8 mouse cellular contexts compared by ENCODE assay signal in the genomic region with DNA sequence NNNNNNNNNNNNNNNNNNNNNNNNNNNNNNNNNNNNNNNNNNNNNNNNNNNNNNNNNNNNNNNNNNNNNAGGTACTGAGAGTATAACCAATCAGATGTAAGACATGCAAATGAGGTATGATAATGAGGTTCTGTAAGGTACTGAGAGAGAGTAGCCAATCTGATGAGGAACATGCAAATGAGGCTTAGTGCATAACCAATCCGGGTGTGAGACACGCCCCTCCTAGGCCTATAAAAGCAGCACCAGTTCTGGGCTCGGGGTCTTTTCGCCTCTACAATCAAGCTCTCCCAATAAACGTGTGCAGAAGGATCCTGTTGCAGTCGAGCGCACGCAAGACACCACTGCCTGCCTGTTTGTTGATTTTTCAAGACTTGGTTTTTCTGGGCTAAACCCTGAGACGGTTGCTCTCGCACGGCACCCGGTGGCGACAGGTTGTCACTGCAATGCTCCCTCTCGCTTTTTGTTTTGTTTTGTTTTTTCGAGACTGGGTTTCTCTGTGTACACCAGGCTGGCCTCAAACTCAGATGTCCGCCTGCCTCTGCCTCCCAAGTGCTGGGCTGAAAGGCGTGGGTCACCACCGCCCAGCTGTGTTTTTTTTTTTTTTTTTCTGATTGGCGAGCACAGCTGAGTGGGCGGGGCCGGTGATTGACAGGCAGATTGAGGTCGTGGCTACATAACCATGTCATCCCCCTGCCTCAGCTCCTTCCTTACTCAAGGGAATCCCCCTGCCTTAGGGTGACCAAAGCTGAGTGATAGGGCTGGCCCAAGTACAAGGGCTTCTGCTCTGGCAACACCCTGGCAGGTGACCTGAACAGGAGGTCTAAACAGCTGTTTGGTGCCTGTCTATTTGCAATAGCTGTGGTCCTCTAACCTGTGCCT.
DNase-seq lines count a peak whose midpoint lies in the region; ATAC-seq and TF ChIP-seq lines count a peak whose summit lies in the region.
"Not testable (repeated sequence)": the region's sequence is repeated elsewhere in the genome, so short reads cannot be mapped to it uniquely, and the experiment has no call there.

No protein-coding gene starts in this region.

- DNase-seq in B cell, adult 2 months = peak; percentile 63 to 64
- DNase-seq in NIH3T3 (ENCODE audit: low read depth) = peak; percentile 57
- peak; percentile 70 for DNase-seq in cerebellum, adult 11-12 months
- DNase-seq in forebrain, embryonic 11.5 days (ENCODE audit: low spot score) = peak; percentile 52
- DNase-seq in liver, postnatal 0 days = not testable (repeated sequence)
- DNase-seq in thymus, postnatal 14 days = peak; percentile 44

- H3K27me3 ChIP-seq in forebrain, embryonic 11.5 days (ENCODE audit: control insufficient read depth, insufficient read depth, low read length); intestine, postnatal 0 days (replicated peaks; ENCODE audit: control insufficient read depth, insufficient read depth, low read length); liver, postnatal 0 days (ENCODE audit: insufficient read depth, low read length): not testable (repeated sequence)

- ATAC-seq in forebrain, embryonic 11.5 days (replicated peaks; ENCODE audit: low FRiP score); intestine, postnatal 0 days; liver, postnatal 0 days: not testable (repeated sequence)

- not testable (repeated sequence) for H3K4me1 ChIP-seq in forebrain, embryonic 11.5 days (replicated peaks; ENCODE audit: control insufficient read depth, insufficient read depth, low read length); intestine, postnatal 0 days (replicated peaks; ENCODE audit: control insufficient read depth, insufficient read depth, low read length); liver, postnatal 0 days (ENCODE audit: insufficient read depth)
- H3K4me1 ChIP-seq in olfactory bulb, adult 2 months (ENCODE audit: control insufficient read depth, insufficient read depth, low read length) = peaks cover 11% of the 10 kb centered on the region

- H3K4me3 ChIP-seq in forebrain, embryonic 11.5 days (ENCODE audit: low read depth, low read length); intestine, postnatal 0 days (ENCODE audit: low read depth, low read length); liver, postnatal 0 days (ENCODE audit: low read depth, low read length); olfactory bulb, adult 2 months (ENCODE audit: insufficient read depth, low read depth, low read length): not testable (repeated sequence)

- TF ChIP-seq EP300 in liver, postnatal 0 days (IDR thresholded peaks at IDR 0.05; ENCODE audit: low read depth) = not testable (repeated sequence)

- not testable (repeated sequence) for TF ChIP-seq POLR2A in olfactory bulb, adult 2 months (IDR thresholded peaks at IDR 0.05; ENCODE audit: insufficient read depth, low read depth, low read length)

- peak; percentile 54 for TF ChIP-seq CTCF in intestine, postnatal 0 days (IDR thresholded peaks at IDR 0.05; ENCODE audit: low read depth)
- peak; percentile 57 for TF ChIP-seq CTCF in liver, postnatal 0 days (IDR thresholded peaks at IDR 0.05; ENCODE audit: low read depth)
- TF ChIP-seq CTCF in olfactory bulb, adult 2 months (IDR thresholded peaks at IDR 0.05; ENCODE audit: insufficient read depth, low read depth, low read length) = 0 out of 2 replicates have a peak, but pooled peaks have one; percentile 12

- H3K4me2 ChIP-seq in forebrain, embryonic 11.5 days (ENCODE audit: low read depth, low read length, severe bottlenecking); intestine, postnatal 0 days (replicated peaks; ENCODE audit: low read depth); liver, postnatal 0 days (ENCODE audit: low read depth, low read length): not testable (repeated sequence)

- not testable (repeated sequence) for H3K27ac ChIP-seq in forebrain, embryonic 11.5 days (ENCODE audit: low read depth, low read length); intestine, postnatal 0 days (ENCODE audit: low read depth, low read length); liver, postnatal 0 days (ENCODE audit: low read depth); olfactory bulb, adult 2 months (ENCODE audit: insufficient read depth, low read depth, low read length)

- not testable (repeated sequence) for H3K36me3 ChIP-seq in forebrain, embryonic 11.5 days (ENCODE audit: control insufficient read depth, insufficient read depth, low read length); intestine, postnatal 0 days (ENCODE audit: control insufficient read depth, insufficient read depth); liver, postnatal 0 days (replicated peaks; ENCODE audit: insufficient read depth, low read length)

- not testable (repeated sequence) for H3K9ac ChIP-seq in forebrain, embryonic 11.5 days (ENCODE audit: low read length); intestine, postnatal 0 days (ENCODE audit: low read depth, low read length); liver, postnatal 0 days (replicated peaks)

- 88% methylated on average over 21 of the region's 22 CpGs for WGBS in forebrain, embryonic 11.5 days
- 82% methylated on average over 22 of the region's 22 CpGs for WGBS in intestine, postnatal 0 days
- WGBS in liver, postnatal 0 days (ENCODE audit: insufficient replicate concordance) = 73% methylated on average over 22 of the region's 22 CpGs
- 80% methylated on average over 20 of the region's 22 CpGs for WGBS in olfactory bulb, adult 2 months

- not testable (repeated sequence) for H3K9me3 ChIP-seq in forebrain, embryonic 11.5 days (ENCODE audit: control insufficient read depth, low read length); liver, postnatal 0 days (ENCODE audit: low read length)
- H3K9me3 ChIP-seq in intestine, postnatal 0 days (ENCODE audit: control insufficient read depth) = peaks cover 10% of the 10 kb centered on the region
